Mouse (Mus musculus) limb, embryonic 14.5 days (tissue): ENCODE data around the gene Uqcc1. TPM values are rescaled to one million over a fixed set of nuclear protein-coding genes. Genes with fewer than 3 reads are reported as not detected.
"Not testable (repeated sequence)": the region's sequence is repeated elsewhere in the genome, so short reads cannot be mapped to it uniquely, and the experiment has no call there.

ENCODE experiments used
- ATAC-seq: fragments of 200-750 bp; cut with Nextera tagmentation; 2 replicates; pipeline ENCODE4 v1.8.0; 2017; ENCODE audit warnings: low read depth, moderate number of reproducible peaks, moderate TSS enrichment; ENCODE audit not compliant: low FRiP score
- DNase-seq: peaks from one replicate; pipeline ENCODE4 v3.0.0-alpha.2; 2015; ENCODE audit warnings: low spot score
- H3K27ac ChIP-seq: fragments of 300-500 bp; sonication (generic); replicated peaks from 2 replicates; pipeline ENCODE4 v1.5.1; 2014; ENCODE audit warnings: low read depth, mild to moderate bottlenecking, low read length, moderate library complexity, mixed read lengths
- H3K27me3 ChIP-seq: fragments of 300-500 bp; sonication (generic); 2 replicates; pipeline ENCODE4 v1.6.1; 2014; ENCODE audit warnings: low read length, mixed read lengths; ENCODE audit not compliant: control insufficient read depth, insufficient read depth
- H3K36me3 ChIP-seq: fragments of 300-500 bp; sonication (generic); 2 replicates; pipeline ENCODE4 v1.6.1; 2014; ENCODE audit warnings: mild to moderate bottlenecking, low read length, moderate library complexity, mixed read lengths; ENCODE audit not compliant: control insufficient read depth, insufficient read depth
- H3K4me1 ChIP-seq: fragments of 300-500 bp; sonication (generic); 2 replicates; pipeline ENCODE4 v1.6.1; 2014; ENCODE audit warnings: antibody characterized with exemption, low read length, mixed read lengths; ENCODE audit not compliant: control insufficient read depth, insufficient read depth
- H3K4me2 ChIP-seq: fragments of 300-500 bp; sonication (generic); replicated peaks from 2 replicates; pipeline ENCODE4 v1.6.1; 2014; ENCODE audit warnings: low read depth, mild to moderate bottlenecking, low read length, moderate library complexity; ENCODE audit not compliant: severe bottlenecking
- H3K4me3 ChIP-seq: fragments of 300-500 bp; sonication (generic); replicated peaks from 2 replicates; pipeline ENCODE4 v1.5.1; 2014; ENCODE audit warnings: low read length
- H3K9ac ChIP-seq: fragments of 300-500 bp; sonication (generic); 2 replicates; pipeline ENCODE4 v1.6.1; 2014; ENCODE audit warnings: mild to moderate bottlenecking, low read depth, low read length, moderate library complexity; ENCODE audit not compliant: severe bottlenecking
- H3K9me3 ChIP-seq: fragments of 300-500 bp; sonication (generic); 2 replicates; pipeline ENCODE4 v1.6.1; 2016; ENCODE audit warnings: low read length; ENCODE audit not compliant: control insufficient read depth
- POLR2A ChIP-seq: fragments of 200-500 bp; IDR thresholded peaks from 2 replicates; pipeline ENCODE4 v1.8.0; 2012; ENCODE audit warnings: inconsistent platforms, mild to moderate bottlenecking, moderate library complexity, borderline replicate concordance; ENCODE audit not compliant: insufficient read depth, insufficient read length; ENCODE audit errors: extremely low read depth
- WGBS: fragments of 180-500 bp; shearing (Covaris S2); extraction: QIAGEN DNeasy Blood & Tissue Kit; methylation state at CpG from one replicate; pipeline ENCODE4 v1.1.7; 2014; 5-methylcytosine and 5-hydroxymethylcytosine counted together
- polyA plus RNA-seq, 2 experiments: library from polyadenylated mRNA; depleted of rRNA in 1 of 2; stranded (reverse) in 1 of 2; unstranded in 1 of 2; fragments of >200 nt; fragmentation: Nextera tagmentation in 1 of 2; extraction: Ambion mirVana in 1 of 2; gene quantifications; 2 replicates each; pipeline versions ENCODE4 v1.2.1 to v1.2.3; 2012 to 2014

Gene Uqcc1
- polyA plus RNA-seq, 2 experiments: 42.1 to 58.5 TPM

DNA sequence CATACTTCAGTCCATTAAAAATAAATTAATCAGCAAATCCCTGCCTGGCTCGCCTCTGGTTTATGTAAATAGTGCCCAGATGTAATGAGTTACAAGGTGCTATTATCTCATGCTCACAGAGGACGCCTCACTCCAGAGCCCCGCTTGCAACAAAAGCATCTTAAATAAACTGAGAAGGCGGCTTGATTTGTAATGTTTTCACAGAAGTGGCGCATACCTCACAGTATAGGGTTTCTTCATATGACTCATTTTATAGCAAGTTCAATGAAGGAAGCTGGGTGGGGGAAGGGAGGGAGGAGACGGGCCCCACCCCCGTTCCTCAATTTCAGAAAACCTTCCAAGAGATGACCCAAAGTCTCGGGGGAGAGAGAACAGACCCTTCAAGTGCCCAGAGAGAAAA is 83.2 kb downstream of the Uqcc1 start:
- Histone ChIP-seq H3K9ac (no peak overlapping the region), H3K27ac (0 out of 2 replicates have a peak overlapping the region, but pooled peaks have one; percentile 38), H3K4me2 (no peak overlapping the region), H3K27me3 (no peaks in the 10 kb centered on the region), H3K36me3 (peaks cover 48% of the 10 kb centered on the region), H3K4me3 (no peak overlapping the region), H3K4me1 (peaks cover 11% of the 10 kb centered on the region; the same call in 1 of the 2 replicates), H3K9me3 (no peaks in the 10 kb centered on the region)
- TF ChIP-seq POLR2A: no peak
- ATAC-seq (peak; percentile 41), DNase-seq (peak; percentile 26)
- WGBS: 50% methylated on average over 8 of the region's 8 CpGs

DNA sequence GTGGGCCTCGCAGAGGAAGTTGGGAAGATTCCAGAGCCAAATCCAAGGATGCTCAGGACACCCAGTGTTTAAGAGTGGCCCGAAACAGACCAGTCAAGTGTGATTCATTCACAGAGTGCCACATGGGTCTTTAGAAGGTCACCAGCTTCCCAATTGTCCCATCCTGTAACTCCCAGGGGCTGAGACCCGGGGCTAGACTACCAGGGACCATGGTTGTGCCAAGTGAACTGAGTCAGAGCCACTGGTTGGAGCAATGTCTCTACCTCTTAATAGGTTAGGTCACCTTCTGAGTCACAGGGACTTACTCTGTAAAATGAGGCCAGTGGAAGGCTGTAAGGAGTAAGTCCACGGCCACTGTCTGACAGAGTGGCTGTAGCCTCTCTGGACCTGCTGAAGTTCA is 91.1 kb downstream of the Uqcc1 start:
- H3K4me2 ChIP-seq: no peak overlapping the region
- TF ChIP-seq POLR2A: no peak
- DNase-seq: no peak
- no peak overlapping the region for H3K9ac ChIP-seq
- 82% methylated on average over 4 of the region's 4 CpGs for WGBS
- no peaks in the 10 kb centered on the region for H3K27me3 ChIP-seq
- H3K36me3 ChIP-seq: no peaks in the 10 kb centered on the region
- H3K4me3 ChIP-seq: no peak overlapping the region
- no peak overlapping the region for H3K27ac ChIP-seq
- H3K9me3 ChIP-seq: no peaks in the 10 kb centered on the region
- ATAC-seq: no peak
- no peaks in the 10 kb centered on the region for H3K4me1 ChIP-seq

DNA sequence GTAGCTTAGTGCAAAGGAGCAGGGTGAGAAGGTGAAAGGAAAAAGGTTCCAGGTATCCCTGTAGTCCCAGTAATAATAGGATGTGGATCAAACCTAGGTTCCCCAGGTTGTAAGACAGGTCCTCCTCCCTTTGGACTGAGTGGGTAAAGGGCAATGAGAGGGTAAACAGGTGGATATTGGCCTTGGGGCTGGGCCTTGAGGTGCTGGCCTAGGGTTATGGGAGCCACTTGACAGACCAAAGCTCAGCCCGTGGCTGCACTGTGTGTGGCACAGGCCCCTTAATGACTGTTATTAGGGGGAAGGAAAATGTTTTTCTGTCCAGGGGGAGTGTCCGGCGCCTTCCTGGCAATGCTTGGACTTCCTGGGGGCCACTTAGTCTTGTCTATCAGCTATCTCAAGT is 92.1 kb downstream of the Uqcc1 start:
- H3K9ac ChIP-seq: no peak overlapping the region
- H3K9me3 ChIP-seq: no peaks in the 10 kb centered on the region
- H3K4me3 ChIP-seq: no peak overlapping the region
- H3K4me2 ChIP-seq: no peak overlapping the region
- TF ChIP-seq POLR2A: no peak
- no peak overlapping the region for H3K27ac ChIP-seq
- no peak for DNase-seq
- no peaks in the 10 kb centered on the region for H3K4me1 ChIP-seq
- H3K27me3 ChIP-seq: no peaks in the 10 kb centered on the region
- H3K36me3 ChIP-seq: no peaks in the 10 kb centered on the region
- ATAC-seq: no peak
- 72% methylated on average over 3 of the region's 3 CpGs for WGBS

DNA sequence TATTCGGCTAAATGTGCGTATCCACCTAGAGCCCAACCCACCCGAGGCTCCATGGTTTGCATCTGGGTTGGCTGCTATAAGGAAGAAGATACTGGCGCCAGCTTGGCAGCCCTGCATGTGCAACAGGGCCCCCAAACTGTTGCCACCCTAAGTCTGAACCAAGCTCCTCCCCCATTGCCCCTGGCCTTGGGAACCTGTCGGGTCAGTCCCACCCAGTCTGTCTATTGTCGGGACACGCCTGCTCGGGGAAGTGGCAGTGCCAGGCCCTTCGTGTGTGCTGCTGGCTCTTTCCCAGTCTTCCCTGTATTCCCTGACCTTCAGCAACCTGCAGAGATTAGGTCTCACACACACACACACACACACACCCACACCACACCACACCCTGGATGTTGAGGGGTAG is 95.4 kb downstream of the Uqcc1 start, which contains the start of gene Fam83c:
Gene Fam83c (minus strand): TSS at position 123 of the 400 bp plus-strand sequence.
- 53% methylated on average over 8 of the region's 9 CpGs for WGBS
- no peaks in the 10 kb centered on the region for H3K36me3 ChIP-seq
- DNase-seq: no peak
- no peak within 1 kb of the TSS for H3K27ac ChIP-seq
- no peaks in the 10 kb centered on the region for H3K4me1 ChIP-seq
- no peaks in the 10 kb centered on the region for H3K27me3 ChIP-seq
- H3K4me3 ChIP-seq: no peak within 1 kb of the TSS
- no peak for ATAC-seq
- H3K4me2 ChIP-seq: no peak within 1 kb of the TSS
- H3K9me3 ChIP-seq: no peaks in the 10 kb centered on the region
- TF ChIP-seq POLR2A: no peak
- H3K9ac ChIP-seq: no peak within 1 kb of the TSS

DNA sequence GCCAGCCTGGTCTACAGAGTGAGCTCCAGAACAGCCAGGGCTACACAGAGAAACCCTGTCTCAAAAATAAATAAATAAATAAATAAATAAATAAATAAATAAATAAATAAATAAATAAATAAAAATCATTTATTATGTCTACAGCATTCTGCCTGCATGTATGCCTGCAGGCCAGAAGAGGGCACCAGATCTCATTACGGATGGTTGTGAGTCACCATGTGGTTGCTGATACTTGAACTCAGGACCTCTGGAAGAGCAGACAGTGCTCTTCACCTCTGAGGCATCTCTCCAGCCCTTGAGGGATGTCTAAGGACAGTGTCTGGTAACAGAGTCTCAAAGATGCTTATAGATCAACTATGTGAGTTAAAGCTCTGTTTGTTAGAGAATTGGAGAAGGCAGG is 98.0 kb downstream of the Uqcc1 start:
- ATAC-seq, H3K4me2 ChIP-seq, H3K9me3 ChIP-seq, H3K27ac ChIP-seq, H3K27me3 ChIP-seq, H3K4me3 ChIP-seq, DNase-seq, H3K36me3 ChIP-seq, H3K4me1 ChIP-seq, H3K9ac ChIP-seq: not testable (repeated sequence)
- 74% methylated on average over 1 of the region's 1 CpGs for WGBS

DNA sequence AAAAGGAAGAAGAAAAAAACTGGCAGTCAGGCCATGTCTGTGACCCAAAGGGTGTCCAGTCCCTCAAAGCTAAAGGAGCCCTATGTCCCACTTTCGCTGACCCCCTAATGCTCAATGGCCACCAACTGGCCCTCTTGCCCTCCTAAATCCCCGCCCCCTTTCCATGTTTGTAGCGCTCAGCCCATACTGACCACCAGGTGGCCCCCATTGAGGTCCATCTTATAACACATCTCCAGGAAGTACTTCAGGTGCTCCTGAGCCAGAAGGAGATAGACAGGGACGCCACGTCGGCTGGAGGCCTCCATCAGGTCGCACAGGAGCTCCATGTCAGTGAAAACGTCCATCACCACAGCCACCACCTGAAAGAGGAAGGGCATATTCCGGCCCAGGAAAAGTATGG is 98.8 kb downstream of the Uqcc1 start:
- no peak for DNase-seq
- Histone ChIP-seq H3K36me3 (no peaks in the 10 kb centered on the region), H3K27me3 (no peaks in the 10 kb centered on the region), H3K4me1 (peaks cover 5% of the 10 kb centered on the region), H3K9ac (no peak overlapping the region), H3K9me3 (no peaks in the 10 kb centered on the region), H3K27ac (no peak overlapping the region), H3K4me3 (no peak overlapping the region), H3K4me2 (no peak overlapping the region)
- ATAC-seq: no peak
- TF ChIP-seq POLR2A: no peak
- 67% methylated on average over 9 of the region's 9 CpGs for WGBS
